Mouse (Mus musculus) lung, adult 2 months (tissue): ENCODE measurements around the gene Gm5108.

Source experiments
- CTCF ChIP-seq: fragments of 200-500 bp; IDR thresholded peaks from 2 replicates; pipeline ENCODE4 v1.5.1; 2011; ENCODE audit warnings: mild to moderate bottlenecking, low read length, control low read depth; ENCODE audit not compliant: insufficient read depth
- POLR2A ChIP-seq: fragments of 200-500 bp; IDR thresholded peaks from 2 replicates; pipeline ENCODE4 v1.6.1; 2011; ENCODE audit warnings: low read depth, mild to moderate bottlenecking, control low read depth, low read length, borderline replicate concordance; ENCODE audit errors: extremely low read depth

DNA sequence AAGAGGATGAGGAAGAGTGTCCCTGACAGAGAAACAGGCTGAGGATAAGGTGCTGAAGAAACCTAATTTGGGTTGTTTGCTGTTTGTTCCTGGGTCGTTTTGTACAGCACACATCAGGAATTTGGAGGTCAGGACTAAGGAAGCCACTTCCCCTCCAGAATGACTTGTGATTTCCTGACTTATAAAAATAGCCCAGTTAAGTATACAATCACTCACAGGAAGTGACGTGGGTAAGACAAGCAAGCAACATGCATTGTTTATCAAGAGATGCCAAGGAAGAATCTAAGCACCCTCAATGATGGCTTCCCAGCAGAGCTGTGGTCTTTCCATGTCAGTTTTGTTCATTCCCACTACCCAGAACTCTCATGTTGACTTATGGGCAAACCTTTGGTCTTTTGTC, 1.7 kb downstream of the Gm5108 start:
- no peak for TF ChIP-seq POLR2A
- no peak for TF ChIP-seq CTCF
